Mouse (Mus musculus): ENCODE data around the gene Cd28. TPM values are rescaled to one million over a fixed set of nuclear protein-coding genes. Genes with fewer than 3 reads are reported as not detected.

Cd28 gene
- polyA plus RNA-seq, 1 experiment from 2014 or later, result 0.15 TPM

DNA sequence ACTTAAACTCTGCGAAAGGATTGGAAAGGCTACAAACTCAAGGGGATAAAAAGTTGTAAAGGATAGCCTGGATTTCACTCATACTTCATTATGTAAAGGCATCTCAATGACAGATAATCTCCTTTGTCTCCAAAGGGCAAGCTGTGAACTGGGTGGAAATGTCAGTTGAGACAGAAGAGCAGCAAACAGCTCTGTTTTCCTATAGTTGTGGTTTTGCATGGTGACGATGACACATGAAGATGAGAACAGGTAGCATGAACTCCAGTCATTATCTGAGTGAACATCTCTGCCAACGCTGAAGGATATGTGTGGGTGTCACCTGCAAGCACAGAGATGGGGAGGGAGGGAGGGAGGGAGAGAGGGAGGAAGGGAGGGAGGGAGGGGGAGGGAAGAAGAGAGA, 60.3 kb downstream of the Cd28 start:
- no peaks in the 10 kb centered on the region for H3K9me3 ChIP-seq
- no peak overlapping the region for H3K4me2 ChIP-seq
- no peak overlapping the region for H3K4me3 ChIP-seq (replicated peaks)
- no peak overlapping the region for H3K9ac ChIP-seq
- no peaks in the 10 kb centered on the region for H3K4me1 ChIP-seq
- H3K36me3 ChIP-seq (replicated peaks), result no peaks in the 10 kb centered on the region
- ATAC-seq (ENCODE audit: low FRiP score), result no peak
- H3K27me3 ChIP-seq, result no peaks in the 10 kb centered on the region
- WGBS, result 73% methylated on average over 3 of the region's 3 CpGs
- no peak overlapping the region for H3K27ac ChIP-seq

DNA sequence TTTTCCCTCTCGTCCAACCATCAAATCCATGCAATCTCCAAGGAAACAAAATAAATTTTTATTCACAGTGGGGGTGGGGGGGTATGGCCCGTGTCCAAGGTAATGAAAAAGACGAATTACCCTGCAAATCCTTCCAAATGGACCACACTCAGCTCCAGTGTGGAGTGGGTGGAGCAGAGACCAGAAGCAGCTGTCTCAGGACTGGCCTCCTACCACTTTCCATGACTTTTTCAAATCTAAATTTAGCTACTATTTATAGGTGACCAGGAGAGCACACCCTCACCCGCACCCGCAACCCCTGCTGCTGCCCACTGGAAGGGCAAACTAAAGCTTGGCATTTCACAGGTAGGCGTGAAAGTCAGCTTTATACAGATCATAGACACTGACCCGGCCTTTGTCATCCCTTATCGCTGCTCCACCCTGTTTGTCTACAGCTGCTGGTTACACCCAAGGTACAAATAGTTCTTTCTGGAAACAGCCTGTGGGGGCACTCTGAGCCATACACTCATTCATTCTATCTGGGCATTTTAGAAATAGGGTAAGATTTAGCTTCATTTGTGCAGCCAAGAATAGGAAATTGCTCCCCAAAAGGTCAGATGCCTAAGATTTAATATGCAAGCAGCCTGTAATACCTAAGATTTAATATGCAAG, 62.0 kb downstream of the Cd28 start:
- H3K9ac ChIP-seq, result no peak overlapping the region
- H3K36me3 ChIP-seq (replicated peaks), result no peaks in the 10 kb centered on the region
- no peaks in the 10 kb centered on the region for H3K4me1 ChIP-seq
- WGBS, result 88% methylated on average over 8 of the region's 8 CpGs
- ATAC-seq (ENCODE audit: low FRiP score), result no peak
- H3K9me3 ChIP-seq, result no peaks in the 10 kb centered on the region
- H3K4me3 ChIP-seq (replicated peaks), result no peak overlapping the region
- no peak overlapping the region for H3K27ac ChIP-seq
- H3K4me2 ChIP-seq, result no peak overlapping the region
- no peaks in the 10 kb centered on the region for H3K27me3 ChIP-seq

- Histone ChIP-seq H3K36me3 (replicated peaks) (no peaks in the 10 kb centered on the region), H3K4me3 (replicated peaks) (no peak overlapping the region), H3K27me3 (no peaks in the 10 kb centered on the region), H3K4me2 (no peak overlapping the region), H3K9me3 (no peaks in the 10 kb centered on the region), H3K4me1 (no peaks in the 10 kb centered on the region), H3K27ac (no peak overlapping the region), H3K9ac (no peak overlapping the region)
- ATAC-seq (ENCODE audit: low FRiP score), result no peak
- 90% methylated on average over 2 of the region's 2 CpGs for WGBS
These were observed 62.6 kb downstream of the Cd28 start for GRCm38 (mm10) chr1:60779176-60779575.

- WGBS, result 85% methylated on average over 4 of the region's 4 CpGs
- H3K9ac ChIP-seq, result no peak overlapping the region
- no peaks in the 10 kb centered on the region for H3K4me1 ChIP-seq
- H3K4me2 ChIP-seq, result no peak overlapping the region
- H3K9me3 ChIP-seq, result no peaks in the 10 kb centered on the region
- no peak for ATAC-seq (ENCODE audit: low FRiP score)
- no peak overlapping the region for H3K27ac ChIP-seq
- no peaks in the 10 kb centered on the region for H3K36me3 ChIP-seq (replicated peaks)
- no peaks in the 10 kb centered on the region for H3K27me3 ChIP-seq
- H3K4me3 ChIP-seq (replicated peaks), result no peak overlapping the region
These were observed 65.1 kb downstream of the Cd28 start for GRCm38 (mm10) chr1:60781666-60782065.

DNA sequence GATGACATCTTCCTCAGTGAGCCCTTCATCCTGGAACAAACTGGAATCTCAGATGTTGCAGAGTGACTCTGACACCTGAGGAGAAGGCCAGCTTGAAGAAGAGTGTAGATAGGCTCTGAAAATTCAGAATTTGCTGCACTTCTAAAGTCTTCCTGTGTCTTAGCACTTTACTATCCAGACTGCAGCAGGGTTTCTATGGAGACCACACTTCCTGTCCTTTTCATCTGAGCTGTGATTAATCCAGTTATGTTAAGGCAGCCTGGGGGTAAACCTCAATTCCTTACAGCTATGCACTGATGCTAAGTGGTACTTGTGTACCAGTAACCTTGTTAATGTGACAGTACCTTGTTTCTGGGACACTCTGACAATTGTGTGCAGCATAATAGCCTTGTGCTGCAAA, 77.1 kb downstream of the Cd28 start:
- no peaks in the 10 kb centered on the region for H3K36me3 ChIP-seq (replicated peaks)
- H3K4me2 ChIP-seq, result no peak overlapping the region
- peaks cover 4% of the 10 kb centered on the region; the same call in 1 of the 2 replicates for H3K4me1 ChIP-seq
- H3K4me3 ChIP-seq (replicated peaks), result no peak overlapping the region
- no peak overlapping the region for H3K9ac ChIP-seq
- no peaks in the 10 kb centered on the region for H3K9me3 ChIP-seq
- no peak overlapping the region for H3K27ac ChIP-seq
- H3K27me3 ChIP-seq, result no peaks in the 10 kb centered on the region
- ATAC-seq (ENCODE audit: low FRiP score), result no peak

GRCm38 (mm10) chr1:60795677-60796205, 79.1 kb downstream of the Cd28 start:
- Histone ChIP-seq H3K9ac (no peak overlapping the region), H3K4me1 (peaks cover 4% of the 10 kb centered on the region; the same call in 1 of the 2 replicates), H3K36me3 (replicated peaks) (no peaks in the 10 kb centered on the region), H3K9me3 (no peaks in the 10 kb centered on the region), H3K4me3 (replicated peaks) (no peak overlapping the region), H3K4me2 (no peak overlapping the region), H3K27me3 (no peaks in the 10 kb centered on the region), H3K27ac (no peak overlapping the region)
- no peak for ATAC-seq (ENCODE audit: low FRiP score)
- 89% methylated on average over 3 of the region's 3 CpGs for WGBS

- no peak overlapping the region for H3K9ac ChIP-seq
- H3K27ac ChIP-seq, result no peak overlapping the region
- no peak overlapping the region for H3K4me2 ChIP-seq
- no peaks in the 10 kb centered on the region for H3K36me3 ChIP-seq (replicated peaks)
- H3K9me3 ChIP-seq, result no peaks in the 10 kb centered on the region
- no peak overlapping the region for H3K4me3 ChIP-seq (replicated peaks)
- no peaks in the 10 kb centered on the region for H3K4me1 ChIP-seq
- no peak for ATAC-seq (ENCODE audit: low FRiP score)
- 80% methylated on average over 1 of the region's 1 CpGs for WGBS
- no peaks in the 10 kb centered on the region for H3K27me3 ChIP-seq
These were observed 83.3 kb downstream of the Cd28 start for GRCm38 (mm10) chr1:60799795-60800345.

DNA sequence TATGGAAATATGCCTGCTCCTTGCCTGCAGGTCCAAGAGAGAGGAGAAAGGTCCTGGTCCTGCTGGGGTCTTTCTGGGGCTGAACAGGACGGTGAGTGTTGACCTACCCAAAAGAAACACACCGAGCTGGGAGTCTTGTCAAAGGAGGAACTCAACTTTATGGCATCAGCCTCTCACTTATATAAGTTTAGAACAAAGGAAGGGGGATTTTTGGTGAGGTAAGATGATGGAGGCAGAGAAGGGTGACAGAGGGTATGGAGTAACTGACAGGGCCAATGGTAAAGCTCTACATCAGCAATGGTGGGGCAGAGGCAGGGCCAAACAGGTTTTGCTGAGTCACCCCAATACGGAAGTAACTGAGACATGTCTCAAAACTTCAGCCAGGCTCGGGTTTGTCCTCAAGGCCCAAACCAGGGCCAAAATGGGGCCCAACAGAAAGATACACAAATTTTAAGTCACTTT, 84.6 kb downstream of the Cd28 start:
- WGBS, result 92% methylated on average over 4 of the region's 4 CpGs
- no peak overlapping the region for H3K9ac ChIP-seq
- H3K36me3 ChIP-seq (replicated peaks), result no peaks in the 10 kb centered on the region
- no peaks in the 10 kb centered on the region for H3K27me3 ChIP-seq
- no peak for ATAC-seq (ENCODE audit: low FRiP score)
- no peaks in the 10 kb centered on the region for H3K9me3 ChIP-seq
- no peak overlapping the region for H3K4me2 ChIP-seq
- H3K4me3 ChIP-seq (replicated peaks), result no peak overlapping the region
- no peaks in the 10 kb centered on the region for H3K4me1 ChIP-seq
- H3K27ac ChIP-seq, result no peak overlapping the region

DNA sequence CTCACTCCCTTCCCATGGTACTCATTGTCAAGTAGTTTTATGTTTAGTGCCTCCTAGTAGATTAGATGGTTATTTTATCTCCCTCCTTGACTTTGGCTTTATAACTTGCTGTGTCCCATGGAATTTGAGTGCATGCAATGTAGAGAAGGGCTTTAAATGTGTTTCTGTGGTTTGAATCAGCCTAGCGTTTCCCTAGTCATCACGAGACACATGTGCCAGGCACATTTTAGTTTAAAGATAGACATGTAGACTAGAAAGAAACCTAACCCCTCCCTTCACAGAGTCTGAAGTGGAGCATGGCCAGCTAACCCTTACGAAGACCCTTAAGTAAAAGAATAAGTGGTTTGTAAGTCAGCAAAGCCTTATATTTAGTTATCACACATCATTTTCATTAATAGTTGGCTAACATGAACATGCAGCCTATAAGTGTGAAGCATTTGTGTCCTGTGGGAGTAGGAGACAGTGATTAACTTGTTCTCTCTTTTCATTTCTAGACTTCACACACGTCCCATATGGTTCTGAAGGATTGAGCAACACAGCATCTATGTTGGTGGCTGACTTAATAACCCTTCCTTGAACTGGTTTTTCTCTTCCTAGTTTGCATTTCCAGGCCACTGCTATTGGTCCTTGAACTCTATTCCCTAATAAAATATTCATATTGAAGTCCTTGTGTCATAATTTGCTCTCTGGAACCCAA, 86.7 kb downstream of the Cd28 start:
- Histone ChIP-seq H3K27ac (no peak overlapping the region), H3K9me3 (no peaks in the 10 kb centered on the region), H3K4me2 (no peak overlapping the region), H3K27me3 (no peaks in the 10 kb centered on the region), H3K4me3 (replicated peaks) (no peak overlapping the region), H3K36me3 (replicated peaks) (no peaks in the 10 kb centered on the region), H3K9ac (no peak overlapping the region), H3K4me1 (no peaks in the 10 kb centered on the region)
- ATAC-seq (ENCODE audit: low FRiP score), result no peak
- WGBS, result 90% methylated on average over 4 of the region's 4 CpGs

DNA sequence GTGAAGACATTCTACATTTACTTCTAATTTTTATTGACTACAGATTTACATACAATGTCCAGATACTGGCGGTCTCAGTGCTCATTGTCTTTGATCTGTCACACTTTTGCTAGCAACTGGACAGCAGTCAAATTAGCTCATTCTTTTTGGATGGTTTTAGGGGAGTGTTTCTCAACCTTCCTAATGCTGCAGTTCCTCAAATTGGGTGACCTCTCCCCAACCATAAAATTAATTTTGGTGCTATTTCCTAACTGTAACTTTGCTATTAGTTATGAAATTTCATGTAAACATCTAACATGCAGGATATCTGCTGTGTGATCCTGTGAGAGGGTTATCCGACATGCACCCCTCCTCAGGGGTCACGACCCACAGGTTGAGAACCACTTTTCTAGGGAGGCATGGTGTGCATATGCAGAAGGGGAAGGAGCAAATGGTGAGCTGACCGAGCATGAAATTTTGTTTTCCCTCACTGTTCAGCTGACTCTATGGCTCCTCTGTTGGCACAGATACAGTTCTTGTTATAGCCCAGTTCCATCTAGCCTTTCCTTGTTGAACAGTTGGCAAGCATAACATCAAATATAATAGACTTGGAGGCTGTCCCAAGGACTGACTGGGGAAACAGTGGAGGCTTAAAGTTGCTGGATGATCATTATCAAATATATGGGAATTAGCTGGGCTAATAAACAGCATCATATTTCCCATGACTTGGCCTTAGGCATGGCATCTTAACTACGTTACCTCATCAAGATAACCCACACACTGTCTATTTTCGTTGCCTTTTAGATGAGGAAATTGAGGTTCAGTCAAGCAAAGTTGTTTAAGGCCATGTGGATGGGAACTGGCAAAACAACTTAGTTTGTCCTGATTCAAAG, 87.5 kb downstream of the Cd28 start:
- no peak for ATAC-seq (ENCODE audit: low FRiP score)
- no peaks in the 10 kb centered on the region for H3K4me1 ChIP-seq
- H3K9me3 ChIP-seq, result no peaks in the 10 kb centered on the region
- no peak overlapping the region for H3K4me2 ChIP-seq
- H3K9ac ChIP-seq, result no peak overlapping the region
- no peaks in the 10 kb centered on the region for H3K27me3 ChIP-seq
- H3K27ac ChIP-seq, result no peak overlapping the region
- no peaks in the 10 kb centered on the region for H3K36me3 ChIP-seq (replicated peaks)
- WGBS, result 88% methylated on average over 6 of the region's 6 CpGs
- no peak overlapping the region for H3K4me3 ChIP-seq (replicated peaks)

GRCm38 (mm10) chr1:60805178-60805577, 88.6 kb downstream of the Cd28 start:
- H3K4me1 ChIP-seq, result peaks cover 4% of the 10 kb centered on the region; the same call in 1 of the 2 replicates
- no peak overlapping the region for H3K27ac ChIP-seq
- no peaks in the 10 kb centered on the region for H3K36me3 ChIP-seq (replicated peaks)
- no peaks in the 10 kb centered on the region for H3K27me3 ChIP-seq
- no peak overlapping the region for H3K4me3 ChIP-seq (replicated peaks)
- ATAC-seq (ENCODE audit: low FRiP score), result no peak
- H3K9ac ChIP-seq, result no peak overlapping the region
- 83% methylated on average over 1 of the region's 1 CpGs for WGBS
- no peak overlapping the region for H3K4me2 ChIP-seq
- H3K9me3 ChIP-seq, result no peaks in the 10 kb centered on the region

- no peak overlapping the region for H3K9ac ChIP-seq
- no peak overlapping the region for H3K4me2 ChIP-seq
- H3K4me3 ChIP-seq (replicated peaks), result no peak overlapping the region
- 89% methylated on average over 1 of the region's 1 CpGs for WGBS
- no peak overlapping the region for H3K27ac ChIP-seq
- no peaks in the 10 kb centered on the region for H3K27me3 ChIP-seq
- no peak for ATAC-seq (ENCODE audit: low FRiP score)
- H3K9me3 ChIP-seq, result no peaks in the 10 kb centered on the region
- peaks cover 4% of the 10 kb centered on the region; the same call in 1 of the 2 replicates for H3K4me1 ChIP-seq
- H3K36me3 ChIP-seq (replicated peaks), result no peaks in the 10 kb centered on the region
These were observed 91.1 kb downstream of the Cd28 start for GRCm38 (mm10) chr1:60807748-60808147.
